Mouse (Mus musculus) ZHBTc4 (cell line): ENCODE data around the gene Arhgap45.
"Not testable (repeated sequence)": the region's sequence is repeated elsewhere in the genome, so short reads cannot be mapped to it uniquely, and the experiment has no call there.

Experiments used
- DNase-seq: peaks from one replicate; pipeline ENCODE4 v3.0.0-alpha.2; 2011; ENCODE audit warnings: low read depth, low spot score

Gene Arhgap45

DNA sequence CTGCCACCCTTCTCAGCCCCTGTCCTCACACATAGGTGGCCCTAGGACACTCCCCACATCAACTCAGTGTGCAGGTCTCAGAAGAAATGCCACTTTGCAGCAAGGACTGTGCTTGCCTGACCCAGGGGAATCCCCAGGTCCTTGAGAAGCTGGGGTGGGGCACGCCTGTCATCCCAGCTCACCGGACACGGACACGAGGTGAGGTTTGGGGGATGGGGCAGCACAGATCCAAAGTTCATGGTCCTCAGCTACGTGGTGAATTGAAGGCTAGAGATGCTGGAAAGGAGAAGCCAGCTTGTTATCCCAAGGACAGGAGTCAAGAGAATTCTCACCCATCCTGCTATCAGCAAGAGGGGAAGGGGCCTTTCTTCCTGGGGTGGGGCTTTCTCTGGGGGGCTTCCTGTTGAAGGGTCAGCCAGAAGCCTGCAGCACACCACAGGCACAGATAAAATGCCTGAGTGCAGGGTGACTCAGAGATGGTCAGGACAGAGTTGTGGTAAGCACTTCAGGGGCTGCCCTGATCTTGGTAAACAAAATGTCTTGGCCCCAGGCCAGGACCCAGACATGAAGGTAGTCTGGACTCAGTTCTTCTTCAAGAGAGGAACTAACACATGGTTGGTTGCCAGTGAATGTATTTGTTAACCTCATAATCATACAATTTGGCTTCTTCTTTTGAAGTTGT lies 16.5 kb downstream of the Arhgap45 start:
- DNase-seq = no peak

- DNase-seq = peak; percentile 80
Measured at GRCm38 (mm10) chr10:80033511-80034391, 17.3 kb downstream of the Arhgap45 start.

DNA sequence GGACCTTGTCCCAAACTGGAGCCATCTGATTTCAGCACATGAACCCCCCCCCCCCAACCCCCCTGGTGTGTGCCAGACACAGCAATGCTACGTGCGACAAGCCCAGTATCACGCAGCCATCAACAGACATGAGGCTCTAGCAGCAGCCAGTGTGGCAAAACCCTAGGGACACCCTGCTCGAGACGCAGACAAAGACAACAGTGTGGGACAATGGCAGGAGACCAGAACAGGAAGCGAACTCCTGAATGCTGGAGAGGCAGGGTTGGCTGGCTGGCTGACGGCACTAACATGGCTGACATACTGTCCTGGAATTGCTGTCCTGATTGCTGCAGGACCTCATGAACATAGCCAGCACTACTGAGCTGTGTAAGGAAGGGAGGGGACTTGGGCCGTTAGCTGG lies 18.7 kb downstream of the Arhgap45 start:
- DNase-seq = no peak

- no peak for DNase-seq
Measured at GRCm38 (mm10) chr10:80035686-80036085, 19.2 kb downstream of the Arhgap45 start.

- no peak for DNase-seq
Measured at GRCm38 (mm10) chr10:80036832-80037231, 20.4 kb downstream of the Arhgap45 start.

GRCm38 (mm10) chr10:80039559-80039979 lies 23.1 kb downstream of the Arhgap45 start, which contains the start of gene Polr2e:
Polr2e (minus strand) TSS chr10:80039795.
- peak; percentile 99 for DNase-seq

GRCm38 (mm10) chr10:80041409-80042060 lies 25.1 kb downstream of the Arhgap45 start:
- DNase-seq = not testable (repeated sequence)

GRCm38 (mm10) chr10:80044087-80044486 lies 27.6 kb downstream of the Arhgap45 start:
- DNase-seq = no peak

- DNase-seq = not testable (repeated sequence)
Measured at GRCm38 (mm10) chr10:80045364-80045763, 28.9 kb downstream of the Arhgap45 start.

- peak; percentile 80 for DNase-seq
Measured at GRCm38 (mm10) chr10:80045766-80046165, 29.3 kb downstream of the Arhgap45 start.

GRCm38 (mm10) chr10:80047041-80047565 lies 30.6 kb downstream of the Arhgap45 start, which contains the start of gene Gpx4:
Gpx4 (plus strand) TSS chr10:80047166.
- no peak for DNase-seq

GRCm38 (mm10) chr10:80048396-80048795 lies 31.9 kb downstream of the Arhgap45 start:
- no peak for DNase-seq

DNA sequence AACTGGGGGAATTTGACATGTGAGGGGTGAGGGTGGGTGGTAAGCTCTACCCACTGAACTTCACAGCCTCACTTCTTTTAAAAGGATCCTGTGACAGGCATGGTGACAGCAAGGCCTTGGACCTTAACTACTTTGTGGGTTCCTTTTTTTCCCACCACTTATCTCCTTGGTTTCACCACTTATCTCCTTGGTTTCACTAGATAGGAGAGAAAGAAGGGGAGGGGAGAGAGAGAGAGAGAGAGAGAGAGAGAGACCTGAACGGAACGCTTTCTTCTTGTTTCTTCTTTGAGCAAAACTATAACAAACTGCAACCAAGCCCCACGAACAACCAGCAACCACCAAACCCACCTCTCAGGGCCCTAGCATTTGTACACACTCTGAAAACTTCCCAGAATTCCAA lies 32.4 kb downstream of the Arhgap45 start:
- DNase-seq = no peak

DNA sequence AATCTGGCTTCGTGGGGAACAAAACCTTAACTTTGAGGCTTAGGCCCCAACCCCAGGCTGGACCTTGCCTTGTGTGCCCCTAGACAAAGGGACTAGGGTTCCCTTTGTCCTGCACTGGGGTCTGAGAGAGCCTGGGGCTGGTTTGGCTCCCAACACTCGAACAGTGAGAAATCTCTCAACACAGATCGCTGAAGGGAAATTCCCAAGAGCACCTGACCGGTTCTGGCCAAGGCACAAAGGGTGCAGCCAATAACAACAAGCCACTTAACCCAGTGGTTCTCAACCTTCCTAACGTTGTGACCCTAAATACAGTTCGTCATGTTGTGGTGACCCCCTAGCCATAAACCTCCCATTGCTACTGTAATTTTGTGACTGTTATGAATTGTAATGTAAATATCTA lies 33.8 kb downstream of the Arhgap45 start:
- peak; percentile 62 for DNase-seq

GRCm38 (mm10) chr10:80050885-80051617 lies 34.6 kb downstream of the Arhgap45 start:
- peak; percentile 87 for DNase-seq

- peak; percentile 84 for DNase-seq
Measured at GRCm38 (mm10) chr10:80051618-80052373, 35.3 kb downstream of the Arhgap45 start.

- DNase-seq = no peak
Measured at GRCm38 (mm10) chr10:80052374-80052764, 35.9 kb downstream of the Arhgap45 start.

GRCm38 (mm10) chr10:80053259-80053780 lies 36.9 kb downstream of the Arhgap45 start:
- peak; percentile 100 for DNase-seq

DNA sequence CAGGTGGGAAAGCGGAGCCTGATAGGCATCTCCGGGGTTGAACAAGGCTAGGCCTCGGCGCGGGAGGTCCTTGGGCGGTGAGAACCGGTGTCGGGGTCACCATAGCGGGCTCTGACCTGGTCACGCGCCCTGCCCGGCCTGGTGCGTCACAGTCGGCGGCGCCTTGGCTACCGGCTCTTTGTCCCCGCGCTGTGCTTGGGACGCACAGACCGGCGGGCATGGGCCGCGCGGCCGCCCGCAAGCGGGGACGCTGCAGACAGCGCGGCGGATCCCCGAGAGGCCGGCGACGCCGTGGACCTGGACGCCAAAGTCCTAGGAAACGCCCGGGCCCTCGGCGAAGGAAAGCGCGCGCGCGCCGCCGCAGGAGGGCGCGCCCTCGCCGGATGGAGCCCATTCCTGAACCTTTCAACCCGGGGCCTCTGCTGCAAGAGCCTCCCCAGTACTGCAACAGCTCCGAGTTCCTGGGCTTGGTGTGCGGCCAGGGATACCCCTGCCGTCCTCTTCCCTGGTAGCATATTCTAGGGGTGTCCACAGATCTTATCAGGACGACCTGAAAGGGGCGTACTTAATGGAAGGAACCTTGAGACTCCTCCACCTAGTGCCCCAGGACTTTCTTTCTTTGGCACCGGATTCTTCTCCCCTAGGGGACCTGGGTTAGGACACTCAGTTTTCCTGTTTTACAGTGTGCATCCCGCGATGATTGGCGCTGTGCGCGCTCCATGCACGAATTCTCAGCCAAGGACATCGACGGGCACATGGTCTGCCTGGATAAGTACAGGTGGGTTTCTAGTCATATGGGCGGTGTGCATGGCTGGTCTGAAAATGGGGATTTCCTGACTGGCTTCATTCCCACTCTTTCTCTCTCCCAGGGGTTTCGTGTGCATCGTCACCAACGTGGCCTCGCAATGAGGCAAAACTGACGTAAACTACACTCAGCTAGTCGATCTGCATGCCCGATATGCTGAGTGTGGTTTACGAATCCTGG lies 37.7 kb downstream of the Arhgap45 start:
- DNase-seq = peak; percentile 68
